Mouse (Mus musculus) Patski (cell line): Measurements from ENCODE around the gene Tmsb10. TPM values are rescaled to one million over a fixed set of nuclear protein-coding genes. Genes with fewer than 3 reads are reported as not detected.

ENCODE experiments used
- ATAC-seq: fragments of 100-300 bp; one replicate; pipeline ENCODE4 v1.8.0; 2021
- CTCF ChIA-PET: fragments of 350-600 bp; sonication (Branson Sonifier 250); formaldehyde crosslinking; loops from one replicate; lab custom pipeline; 2022; ENCODE audit warnings: inconsistent platforms; lab: Charles Lee
- POLR2A ChIA-PET: fragments of 350-600 bp; sonication (Branson Sonifier 250); formaldehyde crosslinking; loops from one replicate; lab custom pipeline; 2022; ENCODE audit warnings: antibody characterized with exemption, inconsistent platforms; lab: Charles Lee
- DNase-seq: peaks from one replicate; pipeline ENCODE4 v3.0.0-alpha.2; 2011; ENCODE audit warnings: low read depth, low spot score
- H3K27me3 ChIP-seq: fragments of 371-371 bp; one replicate; pipeline ENCODE4 v1.5.1; 2021
- CTCF ChIP-seq: fragments of 100-300 bp; IDR thresholded peaks from one replicate; pipeline ENCODE4 v1.5.1; 2021
- in situ Hi-C: fragments of 300-500 bp; cut with MboI; formaldehyde crosslinking; loops from 3 replicates; pipeline ENCODE4 v1.11.1; 2018; ENCODE audit warnings: low pct_unique_long_range_greater_than_20kb, mixed read lengths
- polyA plus RNA-seq: library from polyadenylated mRNA; unstranded; gene quantifications from one replicate; pipeline ENCODE4 v1.2.3, GENCODE M21; 2021

Gene Tmsb10
- polyA plus RNA-seq, 1 experiment from 2014 or later: 350 TPM

- ChIA-PET POLR2A (no interaction called here), CTCF (interaction anchor here (1.4 to 1.6 kb wide), 2 partner anchors 13 to 20 kb away, joined by 3 read pairs; no protein-coding TSS in a partner anchor)
- no peak for DNase-seq
- no peaks in the 10 kb centered on the region for H3K27me3 ChIP-seq
- in situ Hi-C loops: no loop called here
- peak; percentile 9 for TF ChIP-seq CTCF
- ATAC-seq: no peak
Observed at GRCm38 (mm10) chr6:72914087-72914749, 44.3 kb downstream of the Tmsb10 start.

- ChIA-PET CTCF (no interaction called here), POLR2A (interaction anchor here (0.8 kb wide), 1 partner anchor 16 kb away, joined by 3 read pairs; no protein-coding TSS in a partner anchor)
- TF ChIP-seq CTCF: no peak
Observed at GRCm38 (mm10) chr6:72911261-72911660, 47.3 kb downstream of the Tmsb10 start.

More at GRCm38 (mm10) chr6:72911261-72911660, 47.3 kb downstream of the Tmsb10 start:
- no peak for ATAC-seq
- no peaks in the 10 kb centered on the region for H3K27me3 ChIP-seq
- no peak for DNase-seq
- in situ Hi-C loops: no loop called here

Other genes with a start within 250 kb of the Tmsb10 start
- gene Tcf7l1, start 169.5 kb downstream of the Tmsb10 start, polyA plus RNA-seq: 8.8 TPM
- 98.3 TPM for gene Kcmf1, start 58.8 kb downstream of the Tmsb10 start, polyA plus RNA-seq